Mouse (Mus musculus): ENCODE results near the gene Madd.
"Not testable (repeated sequence)": the region's sequence is repeated elsewhere in the genome, so short reads cannot be mapped to it uniquely, and the experiment has no call there.

Gene Madd

GRCm38 (mm10) chr2:91121497-91121896 is 62.1 kb downstream of the Madd start:
- DNase-seq, result no peak

GRCm38 (mm10) chr2:91121011-91121410 is 62.6 kb downstream of the Madd start:
- no peak for DNase-seq

DNA sequence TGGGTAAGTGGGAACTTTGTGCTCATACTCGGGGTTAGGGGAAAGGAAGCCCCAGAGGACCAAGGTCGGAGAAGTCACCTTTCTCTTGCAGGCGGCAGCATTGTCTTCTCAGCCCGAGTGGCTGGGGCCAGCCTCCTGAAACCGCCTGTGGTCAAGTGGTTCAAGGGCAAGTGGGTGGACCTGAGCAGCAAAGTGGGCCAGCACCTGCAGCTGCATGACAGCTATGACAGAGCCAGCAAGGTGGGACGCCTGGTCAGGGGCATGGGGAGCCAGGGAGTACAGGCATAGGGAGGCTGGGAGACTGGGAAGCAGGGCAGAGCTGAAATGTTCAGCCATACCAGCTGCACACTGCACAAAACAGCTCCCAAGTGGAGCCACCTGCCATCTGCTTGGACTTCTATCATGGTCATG is 63.4 kb downstream of the Madd start:
- DNase-seq, result peak; percentile 48

DNA sequence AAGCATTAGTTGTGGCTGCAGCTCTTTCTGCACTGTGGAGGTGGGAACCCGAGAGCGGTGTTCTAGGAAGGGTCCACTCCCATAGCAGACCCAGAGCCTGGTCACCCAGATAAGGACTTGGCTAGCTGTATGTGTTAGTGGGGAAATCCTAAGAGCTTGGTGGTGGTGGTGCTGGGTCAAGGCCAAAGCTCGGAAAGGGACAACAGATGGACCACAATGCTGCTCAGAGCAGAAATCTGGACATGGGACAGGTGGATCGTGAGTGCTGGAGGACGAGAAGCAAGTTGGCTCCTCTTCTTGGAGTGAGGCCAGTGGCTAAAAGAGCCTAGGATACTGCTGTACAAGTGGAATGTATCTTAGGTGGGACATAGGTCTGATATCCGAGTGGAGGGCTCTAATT is 64.1 kb downstream of the Madd start:
- DNase-seq, result peak; percentile 96

DNA sequence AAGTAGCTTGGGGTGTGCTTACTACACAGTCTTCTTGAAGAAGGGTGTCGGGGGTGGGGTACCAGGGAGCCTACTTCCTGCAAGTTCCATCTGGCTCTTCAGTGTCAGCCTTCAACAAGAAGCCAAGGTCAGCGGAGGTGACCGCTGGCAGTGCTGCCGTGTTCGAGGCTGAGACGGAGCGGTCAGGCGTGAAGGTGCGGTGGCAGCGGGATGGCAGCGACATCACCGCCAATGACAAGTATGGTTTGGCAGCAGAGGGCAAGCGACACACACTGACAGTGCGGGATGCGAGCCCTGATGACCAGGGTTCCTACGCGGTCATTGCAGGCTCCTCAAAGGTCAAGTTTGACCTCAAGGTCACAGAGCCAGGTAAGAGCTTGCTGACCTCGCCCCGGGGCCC is 64.6 kb downstream of the Madd start:
- DNase-seq, result peak; percentile 81

DNA sequence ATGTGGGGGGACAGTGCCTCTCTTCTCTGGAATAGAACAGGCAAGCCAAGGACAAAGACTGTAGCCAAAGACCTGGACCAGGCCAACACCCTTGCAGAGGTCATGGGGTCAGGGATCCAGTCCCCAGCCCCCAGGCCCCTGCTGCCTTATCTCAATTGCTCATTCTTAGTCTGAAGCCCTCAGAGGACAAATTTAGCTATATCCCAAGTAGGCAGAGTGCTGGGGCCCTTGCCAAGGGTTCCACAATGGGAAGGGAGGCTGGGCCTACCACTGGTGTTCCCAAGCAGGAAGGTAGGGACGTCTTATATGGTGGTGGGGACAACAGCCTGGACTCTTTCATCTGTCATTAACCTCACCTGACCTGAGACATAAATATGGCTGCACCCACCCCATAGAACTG is 65.0 kb downstream of the Madd start:
- DNase-seq, result peak; percentile 50

DNA sequence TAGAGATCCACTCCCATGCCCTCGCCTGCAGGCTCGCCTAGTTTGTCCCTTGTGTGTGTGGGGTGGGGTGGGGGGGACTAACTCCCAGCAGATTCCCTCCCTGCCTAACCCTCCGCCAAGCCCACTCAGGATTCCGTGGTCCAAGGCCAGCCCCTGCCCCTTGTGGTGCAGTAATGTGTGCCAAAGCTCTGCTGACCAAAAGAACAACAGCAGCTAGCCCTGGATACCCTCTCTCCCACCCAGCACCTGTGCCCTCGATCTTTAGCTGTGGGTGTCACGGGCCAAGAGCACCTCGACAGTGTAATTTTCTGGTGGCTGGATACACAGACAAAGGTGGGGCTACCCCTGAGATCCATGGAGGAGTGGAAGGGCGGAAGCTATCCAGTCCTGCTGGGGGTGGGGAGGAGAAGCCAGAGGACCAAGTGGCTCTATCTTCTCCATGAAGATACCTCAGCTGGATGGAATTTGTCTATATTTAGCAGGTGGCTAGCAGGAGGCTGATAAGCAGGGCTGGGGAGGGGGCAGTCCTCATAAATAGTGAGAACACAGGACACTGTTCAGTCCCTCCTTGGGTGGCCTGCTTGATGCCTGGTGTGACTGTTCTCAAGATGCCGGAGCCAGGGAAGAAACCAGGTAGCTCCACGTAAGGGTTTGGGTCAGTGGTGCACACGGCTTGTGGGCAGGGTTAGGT is 65.9 kb downstream of the Madd start, which contains the start of gene Mybpc3:
Mybpc3 (plus strand) TSS at position 560 of the 691 bp plus-strand sequence.
- DNase-seq, result no peak

- DNase-seq, result no peak
Measured at GRCm38 (mm10) chr2:91116842-91117241, 66.8 kb downstream of the Madd start.

DNA sequence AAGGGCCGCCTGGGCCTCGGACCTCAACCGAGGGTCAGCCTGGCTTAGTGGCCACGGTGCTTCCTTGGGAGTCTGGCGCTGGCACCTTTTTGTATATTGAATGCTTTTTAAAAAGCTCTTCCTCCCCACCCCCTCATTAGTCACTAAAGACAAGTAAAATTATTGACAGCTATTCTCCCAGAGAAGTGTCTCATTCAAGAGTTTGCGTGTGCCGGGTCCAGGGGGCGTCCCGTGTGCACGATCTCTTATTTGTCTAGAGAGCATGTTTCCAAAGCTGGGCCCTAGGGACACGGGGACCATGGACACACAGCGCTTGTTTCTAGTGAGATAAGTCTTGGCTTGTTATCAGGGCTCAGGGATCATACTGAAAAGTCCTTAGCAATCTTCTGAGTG is 68.1 kb downstream of the Madd start:
- no peak for DNase-seq

GRCm38 (mm10) chr2:91114781-91115577 is 68.7 kb downstream of the Madd start:
- peak; percentile 99 for DNase-seq

GRCm38 (mm10) chr2:91113852-91114251 is 69.8 kb downstream of the Madd start:
- DNase-seq, result no peak

GRCm38 (mm10) chr2:91113334-91113733 is 70.3 kb downstream of the Madd start:
- no peak for DNase-seq

DNA sequence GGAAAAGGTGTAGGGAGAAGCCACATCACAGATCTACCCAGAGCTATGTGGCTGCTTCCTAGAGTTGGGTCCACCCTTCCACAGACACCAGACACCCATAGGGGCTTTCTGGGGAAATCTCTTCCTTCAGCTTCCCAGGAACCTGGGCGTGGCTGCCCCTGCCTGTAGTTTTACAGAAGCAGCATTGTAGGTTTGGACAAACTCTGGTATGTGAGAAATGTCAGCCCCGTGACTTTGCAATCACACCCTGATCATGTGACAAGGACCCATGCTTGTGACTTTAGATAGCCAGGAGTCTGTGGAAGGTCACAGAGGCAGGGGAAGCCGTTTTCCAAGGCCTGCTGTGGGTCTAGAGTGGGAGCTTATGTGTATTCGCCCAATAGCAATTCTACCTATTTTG is 71.1 kb downstream of the Madd start:
- DNase-seq, result no peak

DNA sequence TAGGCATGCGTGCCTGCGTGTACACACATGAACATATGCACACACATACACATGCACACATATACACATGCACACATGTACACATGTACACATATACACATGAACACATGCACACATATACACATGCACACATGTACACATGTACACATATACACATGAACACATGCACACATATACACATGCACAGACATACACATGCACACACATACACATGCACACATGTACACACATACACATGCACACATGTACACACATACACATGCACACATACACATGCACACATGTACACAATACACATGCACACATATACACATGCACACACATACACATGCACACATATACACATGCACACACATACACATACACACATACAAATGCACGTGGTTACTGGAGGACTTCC is 71.8 kb downstream of the Madd start:
- not testable (repeated sequence) for DNase-seq

DNA sequence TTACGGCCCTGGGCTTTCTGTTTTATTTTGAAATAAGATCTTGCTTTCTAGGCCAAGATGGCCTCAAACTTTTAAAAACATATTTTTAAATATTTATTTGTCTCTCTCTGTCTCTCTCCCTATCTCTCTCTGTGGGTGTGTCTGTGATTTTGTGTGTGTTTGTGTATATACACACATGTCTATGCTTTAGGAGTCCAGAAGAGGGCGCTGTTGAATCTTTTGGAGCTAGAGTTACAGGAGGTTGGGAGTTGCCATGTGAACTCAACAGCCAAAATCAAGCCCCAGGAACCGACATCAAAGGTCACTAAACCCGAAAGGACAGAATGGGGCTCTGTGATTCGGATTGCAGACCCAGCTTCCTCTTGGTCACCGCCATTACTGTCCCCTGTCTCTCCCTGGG is 73.2 kb downstream of the Madd start:
- no peak for DNase-seq

GRCm38 (mm10) chr2:91109807-91110385 is 73.7 kb downstream of the Madd start:
- DNase-seq, result no peak

- DNase-seq, result no peak
Measured at GRCm38 (mm10) chr2:91109241-91109640, 74.4 kb downstream of the Madd start.

DNA sequence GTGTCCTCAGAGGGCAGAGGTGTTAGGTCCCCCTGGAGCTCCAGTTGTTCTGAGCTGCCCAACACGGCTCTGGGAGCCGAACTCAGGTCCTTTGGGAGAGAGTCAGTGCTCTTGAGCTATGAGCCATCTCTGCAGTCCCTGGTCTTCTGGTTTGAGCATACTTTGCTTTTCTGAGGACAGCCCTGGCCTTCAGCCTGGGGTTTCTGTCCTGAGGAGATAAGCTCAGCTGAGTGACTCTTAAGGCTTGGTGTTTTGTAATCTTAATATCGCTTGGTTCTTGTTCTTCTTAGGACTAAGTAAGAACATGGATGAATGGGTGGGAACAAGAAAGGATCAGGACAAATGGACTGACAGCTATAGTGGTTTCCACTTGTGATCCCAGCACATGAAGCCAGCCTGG is 75.5 kb downstream of the Madd start:
- DNase-seq, result no peak

DNA sequence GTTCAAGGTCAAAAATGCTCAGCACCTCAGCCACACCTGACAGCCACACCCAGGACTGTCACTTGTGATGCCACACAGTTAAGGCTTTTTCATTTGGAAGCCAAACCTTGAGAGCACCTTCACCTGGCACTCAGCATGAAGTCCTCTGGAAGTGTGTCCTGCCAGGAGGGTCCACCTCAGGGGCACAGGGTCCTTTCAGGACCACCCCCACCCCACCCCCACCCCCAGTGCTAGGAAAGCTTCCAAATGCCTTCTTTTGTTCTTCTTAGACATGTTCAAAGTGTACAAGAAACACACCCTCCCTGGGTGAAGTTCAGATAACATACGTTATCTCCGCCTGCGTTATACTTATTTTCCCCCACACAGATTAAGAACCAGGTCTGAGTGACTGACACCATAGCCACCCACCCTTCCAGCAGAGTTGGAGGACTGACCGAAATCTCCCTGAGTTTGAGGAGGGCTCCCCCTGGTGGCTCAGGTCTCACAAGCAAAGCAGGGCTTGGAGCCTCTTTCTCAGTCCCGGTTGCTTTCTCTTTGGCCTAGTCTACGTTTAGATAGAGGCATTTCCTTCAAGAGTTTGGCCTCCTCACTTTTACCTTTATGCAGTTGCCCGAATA is 82.4 kb downstream of the Madd start:
- peak; percentile 87 for DNase-seq

DNA sequence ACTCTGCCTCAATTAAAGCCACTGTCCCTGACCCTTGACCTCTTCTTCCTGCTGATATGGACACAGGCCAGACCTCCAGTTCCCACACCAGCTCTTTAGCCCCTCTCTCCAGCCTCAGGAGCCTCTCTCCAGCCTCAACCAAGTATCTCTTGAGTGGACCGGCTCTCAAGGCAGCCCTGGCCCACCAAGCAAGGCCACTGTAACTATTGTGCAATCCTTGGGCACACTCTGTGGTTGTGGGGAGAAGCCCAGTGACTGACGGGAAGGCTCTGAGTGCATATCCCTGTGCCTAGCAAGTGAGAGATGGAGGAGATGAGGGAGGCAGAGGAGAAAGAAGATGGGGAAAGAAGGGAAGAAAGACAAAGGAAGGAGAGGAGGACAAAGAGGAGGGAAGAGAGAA is 85.5 kb downstream of the Madd start:
- no peak for DNase-seq

DNA sequence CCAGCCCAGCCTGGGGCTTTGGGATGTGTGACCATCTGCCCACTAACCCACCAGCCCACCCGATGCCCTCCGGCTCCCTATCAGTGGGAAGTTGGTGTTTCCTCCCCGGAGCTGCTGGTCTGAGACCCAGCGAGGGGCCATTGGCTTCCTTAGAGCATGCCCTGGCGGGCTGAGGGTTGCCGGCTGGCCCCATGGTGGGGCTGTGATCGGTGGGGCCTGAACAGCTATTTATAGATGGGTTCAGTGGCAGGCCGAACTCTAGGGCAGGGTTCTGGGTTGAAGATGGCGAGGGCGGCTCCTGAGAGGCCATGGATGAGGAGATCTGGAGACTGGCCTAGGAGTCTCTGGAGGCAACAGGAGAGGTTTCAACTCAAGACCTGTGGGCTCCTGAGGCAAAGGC is 86.6 kb downstream of the Madd start:
- DNase-seq, result no peak

DNA sequence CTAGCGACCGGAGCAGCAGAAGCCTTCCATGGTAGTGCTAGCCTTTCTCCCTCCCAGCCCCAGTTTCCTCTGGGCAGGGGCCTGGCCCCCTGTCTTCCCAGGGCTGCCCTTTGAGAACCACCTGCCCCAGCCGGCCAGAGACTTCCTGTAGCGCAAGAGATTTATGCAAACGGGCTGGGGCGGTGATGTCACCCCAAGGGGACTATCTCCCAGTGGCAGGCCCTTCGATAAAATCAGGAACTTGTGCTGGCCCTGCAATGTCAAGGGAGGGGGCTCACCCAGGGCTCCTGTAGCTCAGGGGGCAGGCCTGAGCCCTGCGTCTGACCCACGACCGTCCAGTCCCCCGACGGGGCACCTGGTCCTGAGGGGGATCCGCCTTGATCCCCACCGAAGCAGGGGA is 87.1 kb downstream of the Madd start:
- no peak for DNase-seq

DNA sequence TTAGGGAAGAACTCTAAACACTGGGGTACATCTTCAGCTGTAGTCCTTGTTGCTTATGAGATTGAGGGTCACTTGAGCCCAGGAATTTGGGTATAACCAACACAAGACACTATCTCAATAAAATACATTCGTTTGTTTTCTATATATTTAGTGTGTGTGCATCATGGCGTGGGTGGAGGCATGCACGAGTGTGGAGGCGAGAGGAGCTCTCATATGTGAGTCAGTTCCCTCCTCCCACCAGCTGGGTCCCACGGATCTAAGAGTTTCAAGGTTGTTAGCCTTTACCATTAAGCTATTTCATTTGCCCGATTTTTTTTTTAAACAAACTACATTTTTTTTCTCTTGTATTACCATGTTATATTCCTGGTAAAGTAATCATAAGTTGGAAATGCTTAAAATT is 92.8 kb downstream of the Madd start:
- DNase-seq, result no peak

GRCm38 (mm10) chr2:91090208-91090607 is 93.4 kb downstream of the Madd start:
- DNase-seq, result no peak

Data from cerebellum, adult 11 months (tissue).